Mouse (Mus musculus) small intestine, adult 2 months (tissue): ENCODE measurements at regions not wholly inside any gene's neighbourhood (a gene's known extent, or its start where the extent isn't known, plus 50 kb on each side); places are given as distances from the start of the nearest gene placed in this dataset.

Source experiments
- CTCF ChIP-seq: fragments of 200-500 bp; IDR thresholded peaks from 2 replicates; pipeline ENCODE4 v1.5.1; 2012; ENCODE audit warnings: low read depth, mild to moderate bottlenecking, control low read depth, inconsistent platforms, low read length, moderate library complexity, mixed read lengths; ENCODE audit not compliant: insufficient replicate concordance, insufficient read length; ENCODE audit errors: extremely low read depth
- POLR2A ChIP-seq: fragments of 200-500 bp; IDR thresholded peaks from 2 replicates; pipeline ENCODE4 v1.6.1; 2012; ENCODE audit warnings: low read depth, mild to moderate bottlenecking, control low read depth, inconsistent platforms, low read length, moderate library complexity

- TF ChIP-seq POLR2A (no peak), CTCF (no peak)
Measured at GRCm38 (mm10) chr11:19330685-19331239, 312.0 kb upstream of the Meis1 start.
